Mouse (Mus musculus): ENCODE measurements around the gene Plcb1.

Gene Plcb1

GRCm38 (mm10) chr2:134838888-134839287, 53.0 kb downstream of the Plcb1 start:
- DNase-seq = no peak

- no peak for DNase-seq
These were observed 57.0 kb downstream of the Plcb1 start for GRCm38 (mm10) chr2:134842883-134843282.

- peak in 1 of 2 experiments; percentile 63 for DNase-seq
These were observed 58.7 kb downstream of the Plcb1 start for GRCm38 (mm10) chr2:134844391-134845238.

GRCm38 (mm10) chr2:134845239-134845738, 59.4 kb downstream of the Plcb1 start:
- DNase-seq = peak; percentile 66 to 79

GRCm38 (mm10) chr2:134846555-134846954, 60.7 kb downstream of the Plcb1 start:
- no peak for DNase-seq

- no peak for DNase-seq
These were observed 65.6 kb downstream of the Plcb1 start for GRCm38 (mm10) chr2:134851189-134852171.

GRCm38 (mm10) chr2:134856239-134856638, 70.4 kb downstream of the Plcb1 start:
- DNase-seq = no peak

- DNase-seq = no peak
These were observed 70.8 kb downstream of the Plcb1 start for GRCm38 (mm10) chr2:134856691-134857090.

GRCm38 (mm10) chr2:134864985-134865645, 79.2 kb downstream of the Plcb1 start:
- DNase-seq = peak; percentile 88 to 90

- DNase-seq = no peak
These were observed 81.5 kb downstream of the Plcb1 start for GRCm38 (mm10) chr2:134867381-134867780.

- DNase-seq = no peak
These were observed 86.0 kb downstream of the Plcb1 start for GRCm38 (mm10) chr2:134871692-134872489.

- DNase-seq = no peak
These were observed 86.6 kb downstream of the Plcb1 start for GRCm38 (mm10) chr2:134872490-134872781.

GRCm38 (mm10) chr2:134877148-134877547, 91.3 kb downstream of the Plcb1 start:
- DNase-seq = no peak

GRCm38 (mm10) chr2:134891207-134891606, 105.3 kb downstream of the Plcb1 start:
- DNase-seq = no peak

- no peak for DNase-seq
These were observed 108.9 kb downstream of the Plcb1 start for GRCm38 (mm10) chr2:134894776-134895175.

- no peak for DNase-seq
These were observed 110.3 kb downstream of the Plcb1 start for GRCm38 (mm10) chr2:134896196-134896595.

- DNase-seq = no peak
These were observed 111.2 kb downstream of the Plcb1 start for GRCm38 (mm10) chr2:134897083-134897482.

- DNase-seq = no peak
These were observed 115.7 kb downstream of the Plcb1 start for GRCm38 (mm10) chr2:134901521-134901920.

GRCm38 (mm10) chr2:134910882-134911281, 125.0 kb downstream of the Plcb1 start:
- no peak for DNase-seq

- DNase-seq = no peak
These were observed 125.5 kb downstream of the Plcb1 start for GRCm38 (mm10) chr2:134911360-134911759.

- no peak for DNase-seq
These were observed 126.7 kb downstream of the Plcb1 start for GRCm38 (mm10) chr2:134912616-134913015.

- peak; percentile 36 to 37 for DNase-seq
These were observed 127.7 kb downstream of the Plcb1 start for GRCm38 (mm10) chr2:134913542-134913941.
